Mouse (Mus musculus) MEL (cell line): ENCODE data around the gene Elovl5. TPM values are rescaled to one million over a fixed set of nuclear protein-coding genes. Genes with fewer than 3 reads are reported as not detected.

Source experiments
- DNase-seq: peaks from one replicate; pipeline ENCODE4 v3.0.0; 2011; ENCODE audit warnings: low read depth, low spot score
- H3K27ac ChIP-seq: 2 replicates; pipeline ENCODE4 v1.5.1; 2012; ENCODE audit warnings: low read depth, mild to moderate bottlenecking, control low read depth, low read length, moderate library complexity; ENCODE audit not compliant: control insufficient read depth
- H3K27me3 ChIP-seq, 2 experiments: fragments of 150-350 bp in 1 of 2; sonication (generic) in 1 of 2; 2 replicates each; pipeline ENCODE4 v1.6.1; 2012; ENCODE audit warnings: low read length in 2 of 2, mild to moderate bottlenecking in 2 of 2, improper control_type of control experiment in 1 of 2, moderate library complexity in 1 of 2; ENCODE audit not compliant: insufficient read depth in 2 of 2, control insufficient read depth in 1 of 2
- H3K36me3 ChIP-seq, 2 experiments: 2 replicates each; pipeline ENCODE4 v1.6.1; 2012 to 2014; ENCODE audit warnings: low read length in 2 of 2, improper control_type of control experiment in 1 of 2, inconsistent platforms in 1 of 2, mild to moderate bottlenecking in 1 of 2; ENCODE audit not compliant: insufficient read depth in 2 of 2, control insufficient read depth in 1 of 2
- H3K4me1 ChIP-seq, 2 experiments: fragments of 150-350 bp in 1 of 2; sonication (generic) in 1 of 2; 2 replicates each; pipeline ENCODE4 v1.6.1; 2012; ENCODE audit warnings: low read length in 2 of 2, improper control_type of control experiment in 1 of 2, mild to moderate bottlenecking in 1 of 2; ENCODE audit not compliant: insufficient read depth in 2 of 2, control insufficient read depth in 1 of 2
- H3K4me3 ChIP-seq, 2 experiments: fragments of 150-350 bp in 1 of 2; sonication (generic) in 1 of 2; 2 replicates each; pipeline ENCODE4 v1.5.1; 2012; ENCODE audit warnings: low read depth in 2 of 2, low read length in 2 of 2, mild to moderate bottlenecking in 2 of 2, moderate library complexity in 2 of 2, control low read depth in 1 of 2, improper control_type of control experiment in 1 of 2; ENCODE audit not compliant: control insufficient read depth in 1 of 2, insufficient read depth in 1 of 2
- H3K79me2 ChIP-seq: 2 replicates; pipeline ENCODE4 v1.6.1; 2012; ENCODE audit warnings: mild to moderate bottlenecking, low read length, moderate library complexity; ENCODE audit not compliant: control insufficient read depth, poor library complexity, insufficient read depth
- H3K9ac ChIP-seq: 2 replicates; pipeline ENCODE4 v1.6.1; 2012; ENCODE audit warnings: low read depth, mild to moderate bottlenecking, control low read depth, low read length, moderate library complexity; ENCODE audit not compliant: control insufficient read depth, poor library complexity, severe bottlenecking
- H3K9me3 ChIP-seq: fragments of 150-350 bp; sonication (generic); replicated peaks from 2 replicates; pipeline ENCODE4 v1.6.1; 2012; ENCODE audit warnings: mild to moderate bottlenecking, low read length, improper control_type of control experiment, moderate library complexity; ENCODE audit not compliant: insufficient read depth
- CHD1 ChIP-seq: IDR thresholded peaks from 2 replicates; pipeline ENCODE4 v1.6.1; 2012; ENCODE audit warnings: low read depth, mild to moderate bottlenecking, inconsistent platforms, low read length, improper control_type of control experiment
- ELF1 ChIP-seq: IDR thresholded peaks from 2 replicates; pipeline ENCODE4 v1.6.1; 2014; ENCODE audit warnings: low read depth, mild to moderate bottlenecking, inconsistent platforms, low read length, improper control_type of control experiment, moderate library complexity
- HCFC1 ChIP-seq: IDR thresholded peaks from 2 replicates; pipeline ENCODE4 v1.6.1; 2012; ENCODE audit warnings: low read depth, mild to moderate bottlenecking, inconsistent platforms, low read length, improper control_type of control experiment, moderate library complexity
- JUND ChIP-seq: IDR thresholded peaks from 2 replicates; pipeline ENCODE4 v1.6.1; 2011; ENCODE audit warnings: low read depth, mild to moderate bottlenecking, improper control_type of control experiment, low read length
- KAT2A ChIP-seq: conservative IDR thresholded peaks from 2 replicates; pipeline ENCODE4 v1.6.1; 2012; ENCODE audit warnings: low read depth, low read length, improper control_type of control experiment, inconsistent platforms
- MAFK ChIP-seq: IDR thresholded peaks from 2 replicates; pipeline ENCODE4 v1.6.1; 2011; ENCODE audit warnings: low read depth, mild to moderate bottlenecking, low read length, improper control_type of control experiment, borderline replicate concordance
- MXI1 ChIP-seq: IDR thresholded peaks from 2 replicates; pipeline ENCODE4 v1.6.1; 2011; ENCODE audit warnings: mild to moderate bottlenecking, low read depth, low read length, improper control_type of control experiment
- MYB ChIP-seq: IDR thresholded peaks from 2 replicates; pipeline ENCODE4 v1.6.1; 2011; ENCODE audit warnings: mild to moderate bottlenecking, low read depth, low read length, improper control_type of control experiment
- POLR2A ChIP-seq, 2 experiments: IDR thresholded peaks; 2 replicates each; pipeline ENCODE4 v1.6.1; 2011 to 2012; ENCODE audit warnings: low read length in 2 of 2, mild to moderate bottlenecking in 2 of 2, control low read depth in 1 of 2, improper control_type of control experiment in 1 of 2, low read depth in 1 of 2, moderate library complexity in 1 of 2; ENCODE audit not compliant: control insufficient read depth in 1 of 2, insufficient read depth in 1 of 2, poor library complexity in 1 of 2
- RCOR1 ChIP-seq: IDR thresholded peaks from 2 replicates; pipeline ENCODE4 v1.6.1; 2012; ENCODE audit warnings: low read depth, mild to moderate bottlenecking, inconsistent platforms, low read length, improper control_type of control experiment
- SIN3A ChIP-seq: IDR thresholded peaks from 2 replicates; pipeline ENCODE4 v1.6.1; 2012; ENCODE audit warnings: low read length, improper control_type of control experiment, inconsistent platforms
- TAL1 ChIP-seq: IDR thresholded peaks from 2 replicates; pipeline ENCODE4 v1.6.1; 2012; ENCODE audit warnings: mild to moderate bottlenecking, inconsistent platforms, low read length, moderate library complexity, mixed read lengths
- TCF12 ChIP-seq: IDR thresholded peaks from 2 replicates; pipeline ENCODE4 v1.6.1; 2014; ENCODE audit warnings: low read depth, mild to moderate bottlenecking, inconsistent platforms, low read length, improper control_type of control experiment, moderate library complexity
- UBTF ChIP-seq: IDR thresholded peaks from 2 replicates; pipeline ENCODE4 v1.6.1; 2012; ENCODE audit warnings: low read depth, mild to moderate bottlenecking, inconsistent platforms, low read length, improper control_type of control experiment, moderate library complexity, borderline replicate concordance; ENCODE audit not compliant: insufficient read depth
- USF1 ChIP-seq: IDR thresholded peaks from 2 replicates; pipeline ENCODE4 v1.6.1; 2014; ENCODE audit warnings: low read depth, mild to moderate bottlenecking, inconsistent platforms, low read length, improper control_type of control experiment, moderate library complexity
- ZC3H11A ChIP-seq: IDR thresholded peaks from 2 replicates; pipeline ENCODE4 v1.6.1; 2012; ENCODE audit warnings: low read depth, mild to moderate bottlenecking, inconsistent platforms, low read length, improper control_type of control experiment
- ZNF384 ChIP-seq: IDR thresholded peaks from 2 replicates; pipeline ENCODE4 v1.6.1; 2012; ENCODE audit warnings: low read depth, mild to moderate bottlenecking, inconsistent platforms, low read length, improper control_type of control experiment
- polyA plus RNA-seq, 2 experiments: library from polyadenylated mRNA; stranded (reverse) in 1 of 2; unstranded in 1 of 2; fragments of >175 nt in 1 of 2; fragments of >200 nt in 1 of 2; gene quantifications; 2 replicates each; pipeline versions ENCODE4 v1.2.1 to v1.2.4; 2012; ENCODE audit warnings: low replicate concordance in 2 of 2, low read depth in 1 of 2; ENCODE audit not compliant: insufficient read length in 2 of 2, insufficient read depth in 1 of 2, missing spikeins in 1 of 2
- total RNA-seq: library from RNA; depleted of rRNA; stranded (reverse); fragments of 300-350 nt; gene quantifications from 2 replicates; pipeline ENCODE4 v1.2.3, GENCODE M21; 2012

Gene Elovl5
- total and polyA plus RNA-seq, 3 experiments = 52.3 to 73.0 (median 58.3) TPM

DNA sequence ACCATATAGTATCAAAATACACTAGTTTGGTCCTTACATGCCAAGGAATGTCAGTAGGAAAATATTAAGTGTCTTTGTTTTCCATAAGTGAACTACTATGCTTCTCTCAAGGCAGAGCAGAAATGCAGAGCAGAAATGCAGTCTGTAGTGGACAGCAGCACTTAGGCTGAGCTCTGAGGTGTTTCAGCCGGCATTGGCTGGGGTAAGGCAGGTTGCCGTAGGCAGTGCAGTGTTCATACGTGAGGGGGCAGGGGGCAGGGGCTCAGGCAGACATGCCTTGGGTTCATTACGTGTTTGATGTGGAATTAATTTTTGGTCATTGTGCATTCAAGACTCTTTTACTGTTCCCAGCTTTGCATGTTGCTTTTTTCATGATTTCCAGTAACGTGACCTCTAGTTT lies 12.1 kb downstream of the Elovl5 start:
- no peaks in the 10 kb centered on the region for H3K9me3 ChIP-seq
- DNase-seq = no peak
- H3K27ac ChIP-seq = no peak overlapping the region
- H3K4me3 ChIP-seq = no peak overlapping the region
- H3K79me2 ChIP-seq = peaks cover 72% of the 10 kb centered on the region
- H3K4me1 ChIP-seq = 0 out of 4 replicates have a peak, but pooled peaks cover 0 to 2% of the 10 kb centered on the region in 2 experiments
- H3K36me3 ChIP-seq = peaks cover 3 to 10% of the 10 kb centered on the region in 2 experiments
- TF ChIP-seq UBTF = no peak
- no peak overlapping the region for H3K9ac ChIP-seq
- no peaks in the 10 kb centered on the region for H3K27me3 ChIP-seq

DNA sequence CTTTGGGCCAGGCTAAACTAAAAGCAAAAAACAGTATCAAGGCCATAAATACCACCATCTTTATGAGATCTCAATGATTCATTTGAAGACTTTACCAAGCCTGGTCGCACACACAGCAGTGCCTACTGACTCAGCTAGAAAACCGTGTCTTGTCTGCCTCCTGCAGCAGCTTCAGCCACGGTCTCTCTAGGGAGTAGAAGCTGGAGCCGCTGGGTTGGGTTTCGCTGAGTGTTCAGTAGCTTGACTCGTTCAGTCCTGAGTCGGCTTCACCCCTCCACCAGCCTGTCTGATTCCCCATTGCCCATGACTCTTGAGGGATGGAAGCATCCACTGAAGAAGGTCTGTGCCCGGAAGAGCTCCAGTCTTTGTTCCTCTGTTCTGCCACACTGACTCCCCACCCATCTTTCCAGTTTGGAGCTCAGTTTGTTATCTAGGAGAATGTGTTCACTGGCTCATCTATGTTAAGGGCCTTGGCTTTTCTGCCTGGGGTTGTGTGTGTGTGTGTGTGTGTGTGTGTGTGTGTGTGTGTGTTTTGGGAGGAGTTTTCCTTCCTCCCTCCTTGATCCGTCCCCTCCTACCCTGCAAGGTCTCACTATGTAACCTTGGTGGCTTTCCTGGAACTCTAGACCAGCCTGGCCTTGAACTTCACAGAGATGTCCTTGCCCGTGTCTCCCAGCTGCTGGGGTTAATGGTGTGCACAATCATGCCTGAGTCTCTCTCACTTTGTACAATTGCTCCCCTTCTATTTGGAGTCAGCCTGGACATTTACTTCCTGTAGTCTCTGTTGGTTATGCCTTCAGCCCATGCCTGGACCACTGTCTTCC lies 13.1 kb downstream of the Elovl5 start:
- Histone ChIP-seq H3K27me3 (no peaks in the 10 kb centered on the region), H3K4me3 (no peak overlapping the region), H3K36me3 (peaks cover 3 to 7% of the 10 kb centered on the region in 2 experiments), H3K9ac (no peak overlapping the region), H3K9me3 (no peaks in the 10 kb centered on the region), H3K27ac (no peak overlapping the region), H3K79me2 (peaks cover 68% of the 10 kb centered on the region), H3K4me1 (0 out of 4 replicates have a peak, but pooled peaks cover 0 to 2% of the 10 kb centered on the region in 2 experiments)
- no peak for DNase-seq
- TF ChIP-seq MYB = no peak
- no peak for TF ChIP-seq POLR2A (IDR thresholded peaks at IDR 0.05; ENCODE audit: control insufficient read depth in 1 of 2, insufficient read depth in 1 of 2, low read depth in 1 of 2, low read length in 2 of 2, poor library complexity in 1 of 2)
- no peak for TF ChIP-seq USF1
- no peak for TF ChIP-seq ZC3H11A
- no peak for TF ChIP-seq HCFC1
- TF ChIP-seq ELF1 = no peak
- no peak for TF ChIP-seq CHD1
- no peak for TF ChIP-seq MAFK

DNA sequence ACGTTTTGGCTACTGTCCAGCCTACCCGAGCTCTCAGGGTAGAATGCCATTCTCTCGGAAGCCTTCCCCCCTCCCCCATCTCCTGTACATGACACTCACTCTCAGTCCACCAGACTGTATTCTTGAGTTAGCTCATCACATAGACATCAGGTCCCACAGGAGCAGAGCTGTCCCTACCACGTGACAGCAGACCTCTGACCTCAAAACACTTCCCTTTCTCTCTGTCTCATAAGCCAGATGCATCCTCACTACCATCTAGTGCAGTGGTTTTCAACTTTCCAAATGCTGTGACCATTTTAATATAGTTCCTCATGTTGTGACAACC lies 13.7 kb downstream of the Elovl5 start:
- Histone ChIP-seq H3K79me2 (peaks cover 64% of the 10 kb centered on the region), H3K27ac (no peak overlapping the region), H3K4me3 (no peak overlapping the region), H3K9me3 (no peaks in the 10 kb centered on the region), H3K36me3 (peaks cover 3 to 5% of the 10 kb centered on the region in 2 experiments; a peak in 3 of 4 replicates), H3K4me1 (peaks cover 0 to 2% of the 10 kb centered on the region in 2 experiments; a peak in 1 of 4 replicates), H3K27me3 (no peaks in the 10 kb centered on the region), H3K9ac (no peak overlapping the region)
- TF ChIP-seq KAT2A (no peak), MXI1 (no peak), TAL1 (no peak), RCOR1 (no peak), SIN3A (no peak), ZNF384 (no peak), JUND (no peak), TCF12 (no peak)
- DNase-seq = no peak
